Mouse (Mus musculus) right cerebral cortex, adult 2 months (tissue): Measurements from ENCODE around the gene Lrrc43.
"Not testable (repeated sequence)": the region's sequence is repeated elsewhere in the genome, so short reads cannot be mapped to it uniquely, and the experiment has no call there.

Source experiments
- DNase-seq, 2 experiments: peaks; one replicate each; pipeline ENCODE4 v3.0.0; 2021 to 2022; ENCODE audit warnings: low spot score in 2 of 2

Gene Lrrc43

DNA sequence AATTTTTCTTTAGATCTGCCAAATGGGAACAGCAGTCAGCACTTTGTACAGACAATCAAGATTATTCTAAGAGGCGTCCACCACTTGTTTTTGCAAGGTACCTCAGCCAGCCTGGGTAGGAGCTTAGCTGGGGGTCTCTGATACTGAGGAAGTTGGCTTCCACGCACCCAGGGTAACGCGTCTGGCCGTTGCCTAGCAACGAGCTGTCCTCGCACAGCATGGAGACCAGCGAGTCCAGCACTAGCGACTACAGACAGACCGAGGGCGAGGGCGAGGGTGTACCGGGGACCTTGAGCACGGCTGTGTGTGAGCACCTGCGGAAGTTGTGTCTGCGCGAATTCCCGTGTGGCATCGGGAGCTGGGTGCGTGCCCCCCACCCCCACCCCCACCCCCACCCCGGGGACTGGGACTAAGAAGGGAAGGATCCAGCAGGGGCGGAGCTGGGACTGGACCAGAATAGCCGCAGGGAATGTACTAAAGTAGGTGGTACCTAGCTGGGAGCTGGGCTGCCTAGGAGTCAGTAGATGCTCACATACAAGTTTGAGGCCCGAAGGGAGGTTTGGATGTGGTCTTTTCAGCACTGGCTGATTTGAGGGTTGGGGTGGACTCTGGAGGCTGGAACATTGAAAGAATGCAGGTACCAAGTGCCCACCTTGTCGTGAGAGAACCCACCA lies at the start of gene Lrrc43, which contains the start of gene Il31:
TSS of gene Lrrc43 (plus strand) at position 194 of the 674 bp plus-strand sequence.
TSS of gene Il31 (minus strand) at position 378 of the 674 bp plus-strand sequence.
- DNase-seq: peak in 1 of 2 experiments; percentile 22

DNA sequence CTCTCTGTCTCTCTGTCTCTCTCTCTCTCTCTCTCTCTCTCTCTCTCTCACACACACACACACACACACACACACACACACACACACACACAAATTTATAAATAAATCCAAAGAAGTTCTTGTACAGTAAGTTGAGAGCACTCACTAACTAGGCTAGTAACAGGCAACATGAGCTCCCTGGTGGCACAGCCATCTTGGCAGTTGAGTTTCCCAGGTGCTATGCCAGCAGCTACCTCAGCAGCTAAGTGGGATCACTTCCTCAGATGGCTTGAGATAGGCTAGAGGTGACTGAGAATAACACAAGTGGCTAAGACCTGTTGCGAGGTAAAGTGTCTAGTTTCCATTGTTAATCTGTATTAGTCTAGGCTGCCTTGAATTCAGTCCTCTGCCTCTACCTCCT lies 49.8 kb upstream of the Lrrc43 start:
- DNase-seq: no peak

- peak in 1 of 2 experiments; percentile 26 for DNase-seq
Observed at GRCm38 (mm10) chr5:123439941-123440340, 49.2 kb upstream of the Lrrc43 start.

GRCm38 (mm10) chr5:123440664-123441063 lies 48.4 kb upstream of the Lrrc43 start:
- DNase-seq: peak in 1 of 2 experiments; percentile 31

DNA sequence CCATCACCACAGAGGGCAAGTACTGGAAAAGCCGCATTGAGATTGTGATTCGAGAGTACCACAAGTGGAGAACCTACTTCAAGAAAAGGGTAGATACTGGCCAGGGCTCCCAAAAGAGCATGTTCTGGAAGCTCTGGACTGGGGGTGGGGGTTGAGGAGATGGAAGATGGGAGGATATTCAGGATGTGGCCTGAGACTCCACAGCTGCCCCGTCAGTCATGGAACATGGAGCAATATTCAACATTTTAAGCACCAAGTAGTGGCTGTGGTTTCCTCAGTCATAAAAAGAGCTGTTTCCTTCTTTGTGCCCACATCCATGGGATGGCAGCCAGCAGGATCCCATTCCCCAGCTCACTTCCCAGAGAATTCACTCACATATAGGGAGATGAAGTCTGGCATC lies 46.8 kb upstream of the Lrrc43 start:
- DNase-seq: no peak

- peak; percentile 80 to 81 for DNase-seq
Observed at GRCm38 (mm10) chr5:123444069-123444468, 45.0 kb upstream of the Lrrc43 start.

GRCm38 (mm10) chr5:123444849-123445334 lies 44.2 kb upstream of the Lrrc43 start:
- DNase-seq: no peak

DNA sequence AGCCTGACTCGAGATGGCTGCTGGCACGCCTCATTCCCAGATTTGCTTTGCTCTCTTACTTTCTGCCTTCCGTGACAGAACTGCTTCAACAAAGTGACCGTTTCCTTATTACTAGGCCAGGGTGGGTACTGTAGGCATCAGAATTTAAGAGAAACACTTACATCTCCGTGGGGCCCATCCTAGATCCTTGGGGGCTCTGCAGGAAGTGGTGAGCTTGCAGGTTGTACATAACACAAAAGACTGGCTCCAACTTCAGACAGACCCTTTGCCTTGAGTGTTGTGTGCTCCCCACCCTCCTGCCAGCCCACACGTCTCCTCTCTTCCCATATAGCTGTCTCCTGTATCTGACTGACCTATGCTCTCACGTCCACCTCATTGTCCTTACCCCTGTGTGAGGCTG lies 37.2 kb upstream of the Lrrc43 start:
- DNase-seq: no peak

DNA sequence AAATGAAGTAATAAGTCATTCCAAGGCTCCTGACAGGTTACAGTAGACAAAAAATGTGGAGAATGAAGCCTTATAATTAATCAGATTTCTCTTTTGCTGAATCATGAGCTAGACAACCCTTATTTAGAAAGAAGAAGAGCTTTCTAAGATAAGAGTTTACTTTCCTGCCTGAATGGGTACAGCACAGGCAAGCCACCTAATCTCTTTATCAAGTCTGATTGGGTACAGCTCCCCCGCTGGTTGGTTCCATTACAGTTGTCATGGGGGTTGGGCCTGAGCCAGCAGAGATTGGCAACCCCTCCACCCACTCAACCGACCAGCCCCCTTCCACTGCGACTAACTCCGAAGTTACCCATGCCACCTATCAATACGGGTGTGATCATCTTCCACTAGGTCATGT lies 27.7 kb upstream of the Lrrc43 start:
- no peak for DNase-seq

GRCm38 (mm10) chr5:123464638-123465037 lies 24.5 kb upstream of the Lrrc43 start:
- DNase-seq: no peak

DNA sequence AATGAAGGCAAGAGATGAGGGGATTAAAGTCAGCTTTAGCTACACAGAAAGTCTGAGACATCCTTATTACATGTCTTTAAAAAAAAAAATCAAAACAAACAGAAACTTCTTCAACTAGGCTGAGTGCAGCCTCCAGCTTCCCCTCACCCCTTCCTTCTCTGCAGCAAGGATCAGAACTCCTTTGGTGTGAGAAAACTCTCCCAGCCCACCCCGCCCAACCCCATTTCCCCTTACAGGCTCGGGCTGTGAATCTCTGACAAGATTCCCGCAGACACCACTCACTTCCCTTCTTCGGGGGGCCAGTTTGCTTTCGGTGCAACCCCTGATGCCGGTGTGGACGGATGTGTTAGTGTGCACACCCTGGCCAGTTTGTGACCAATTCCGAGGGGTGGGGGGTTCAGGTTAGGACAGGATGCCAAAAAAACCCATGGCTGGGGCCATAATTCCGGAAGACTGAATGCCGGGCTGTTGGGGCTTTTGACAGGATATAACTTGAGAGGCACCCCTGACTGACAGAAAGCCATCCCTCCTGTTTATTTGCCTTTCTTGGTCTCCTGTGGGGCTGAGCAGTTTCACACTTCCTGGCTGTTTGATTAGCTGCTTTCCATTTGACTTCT lies 18.2 kb upstream of the Lrrc43 start:
- DNase-seq: no peak

- DNase-seq: no peak
Observed at GRCm38 (mm10) chr5:123473817-123474216, 15.3 kb upstream of the Lrrc43 start.

- DNase-seq: no peak
Observed at GRCm38 (mm10) chr5:123487659-123488395, 1.3 kb upstream of the Lrrc43 start.

GRCm38 (mm10) chr5:123489935-123490334 lies 830 bp downstream of the Lrrc43 start:
- no peak for DNase-seq

- peak; percentile 61 to 74 for DNase-seq
Observed at GRCm38 (mm10) chr5:123499717-123500116, 10.6 kb downstream of the Lrrc43 start.

- DNase-seq: no peak
Observed at GRCm38 (mm10) chr5:123501973-123502372, 12.9 kb downstream of the Lrrc43 start.

GRCm38 (mm10) chr5:123507936-123508723 lies 19.0 kb downstream of the Lrrc43 start:
- DNase-seq: peak; percentile 70 to 82

DNA sequence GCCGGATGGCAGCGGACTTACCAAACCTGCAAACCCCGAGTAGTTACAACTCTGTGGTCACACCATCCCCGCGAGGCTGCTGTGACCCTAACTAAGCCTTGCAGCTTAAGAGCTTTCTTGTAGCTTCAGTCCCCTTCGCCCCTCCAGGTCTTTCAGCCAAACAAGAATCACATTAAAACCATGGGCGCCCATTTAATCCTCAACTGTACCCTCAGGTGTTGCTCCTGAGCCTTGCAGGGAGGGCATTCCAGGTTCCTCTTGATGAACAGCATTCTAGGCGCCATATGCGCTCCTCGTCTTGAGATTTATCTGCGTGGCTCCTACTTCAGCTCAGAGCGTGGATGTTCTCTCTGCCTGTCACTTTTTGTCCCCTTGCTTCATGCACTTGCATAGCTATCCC lies 19.8 kb downstream of the Lrrc43 start:
- DNase-seq: no peak

DNA sequence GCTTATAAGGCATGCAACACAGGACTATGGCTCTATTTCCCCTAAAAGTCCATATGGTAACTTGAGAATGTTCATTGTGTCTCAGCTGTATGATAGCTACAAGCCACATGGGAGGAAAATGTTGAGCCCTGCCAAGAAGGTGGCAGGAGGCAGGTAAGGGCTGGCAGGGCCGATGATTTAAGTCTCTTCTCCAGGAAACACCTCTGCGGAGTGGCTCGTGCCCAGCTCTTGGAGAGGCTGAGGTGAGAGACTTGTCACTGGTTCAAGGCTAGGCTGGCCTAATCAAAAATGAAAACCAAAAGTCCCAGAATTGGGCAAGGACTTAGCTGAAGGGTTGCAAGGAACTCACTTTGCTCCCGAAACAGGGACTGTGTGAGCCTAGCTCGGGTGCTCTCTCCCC lies 21.1 kb downstream of the Lrrc43 start, which contains the start of gene B3gnt4:
TSS of gene B3gnt4 (plus strand) at position 301 of the 400 bp plus-strand sequence.
- no peak for DNase-seq

DNA sequence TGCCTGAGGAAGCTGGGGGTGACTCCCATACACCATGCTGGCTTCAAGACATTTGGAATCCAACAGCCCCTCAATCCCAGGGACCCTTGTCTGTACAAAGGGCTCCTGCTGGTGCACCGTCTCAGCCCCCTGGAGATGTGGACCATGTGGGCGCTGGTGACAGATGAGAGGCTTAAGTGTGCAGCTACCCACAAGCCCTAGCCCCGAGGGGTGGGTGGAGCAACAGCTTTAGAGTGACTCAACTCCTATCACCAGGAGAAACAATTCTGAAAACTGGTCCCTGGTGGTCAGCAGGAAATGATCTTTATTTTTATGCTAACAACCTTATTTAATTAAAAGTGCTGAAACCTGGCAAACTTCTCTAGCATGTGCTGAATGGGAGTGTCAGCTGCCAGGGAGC lies 22.3 kb downstream of the Lrrc43 start:
- DNase-seq: not testable (repeated sequence)

DNA sequence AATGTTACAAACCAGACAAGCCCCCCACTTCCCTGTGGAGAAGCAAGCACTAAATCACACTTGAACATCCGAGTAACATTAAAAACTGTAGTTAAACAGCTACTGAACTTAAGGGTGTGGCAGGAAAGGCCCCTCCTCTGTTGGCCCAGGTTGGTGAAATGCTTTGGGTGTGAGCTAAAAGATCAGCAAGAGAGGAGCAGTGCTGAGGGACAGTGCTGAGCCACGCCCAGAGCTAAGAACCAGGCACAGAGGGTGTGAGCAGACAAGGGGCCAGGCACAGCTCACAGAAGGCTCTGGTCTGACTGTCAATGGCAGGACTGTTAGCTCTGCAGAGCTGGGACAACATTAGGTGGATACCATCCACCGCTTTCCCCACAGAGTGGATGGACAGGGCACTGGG lies 23.0 kb downstream of the Lrrc43 start:
- DNase-seq: no peak

GRCm38 (mm10) chr5:123514871-123515270 lies 25.8 kb downstream of the Lrrc43 start:
- no peak for DNase-seq
